Mouse (Mus musculus) liver, embryonic 16.5 days (tissue): ENCODE results near the gene Bcap29. TPM values are rescaled to one million over a fixed set of nuclear protein-coding genes. Genes with fewer than 3 reads are reported as not detected.

Source experiments
- ATAC-seq: fragments of 200-750 bp; cut with Nextera tagmentation; 2 replicates; pipeline ENCODE4 v1.8.0; 2017; ENCODE audit warnings: low read depth, mild to moderate bottlenecking, moderate number of reproducible peaks, moderate library complexity
- H3K27ac ChIP-seq: fragments of 300-500 bp; sonication (generic); 2 replicates; pipeline ENCODE4 v1.5.1; 2014; ENCODE audit warnings: mild to moderate bottlenecking, low read length
- H3K27me3 ChIP-seq: fragments of 300-500 bp; sonication (generic); 2 replicates; pipeline ENCODE4 v1.6.1; 2014; ENCODE audit warnings: low read depth, low read length, mixed read lengths; ENCODE audit not compliant: control insufficient read depth, insufficient read depth
- H3K36me3 ChIP-seq: fragments of 300-500 bp; sonication (generic); 2 replicates; pipeline ENCODE4 v1.6.1; 2014; ENCODE audit warnings: mild to moderate bottlenecking; ENCODE audit not compliant: control insufficient read depth, insufficient read depth
- H3K4me1 ChIP-seq: fragments of 300-500 bp; sonication (generic); 2 replicates; pipeline ENCODE4 v1.6.1; 2014; ENCODE audit warnings: low read depth, low read length, mixed read lengths; ENCODE audit not compliant: control insufficient read depth
- H3K4me2 ChIP-seq: fragments of 300-500 bp; sonication (generic); 2 replicates; pipeline ENCODE4 v1.6.1; 2014; ENCODE audit warnings: low read depth, low read length, mixed read lengths
- H3K4me3 ChIP-seq: fragments of 300-500 bp; sonication (generic); 2 replicates; pipeline ENCODE4 v1.5.1; 2014; ENCODE audit warnings: low read depth, mild to moderate bottlenecking, low read length
- H3K9ac ChIP-seq: fragments of 300-500 bp; sonication (generic); 2 replicates; pipeline ENCODE4 v1.6.1; 2014; ENCODE audit warnings: low read depth, low read length
- H3K9me3 ChIP-seq: fragments of 300-500 bp; sonication (generic); replicated peaks from 2 replicates; pipeline ENCODE4 v1.6.1; 2016; ENCODE audit warnings: low read length; ENCODE audit not compliant: control insufficient read depth
- WGBS: fragments of 180-500 bp; shearing (Covaris S2); extraction: QIAGEN DNeasy Blood & Tissue Kit; methylation state at CpG from one replicate; pipeline ENCODE4 v1.1.7; 2014; ENCODE audit not compliant: insufficient replicate concordance; 5-methylcytosine and 5-hydroxymethylcytosine counted together
- polyA plus RNA-seq: library from polyadenylated mRNA; unstranded; fragments of >200 nt; fragmentation: Nextera tagmentation; extraction: Ambion mirVana; gene quantifications from 2 replicates; pipeline ENCODE4 v1.2.1, GENCODE M21; 2015

The Bcap29 gene
- polyA plus RNA-seq = 18.3 and 18.6 TPM in 2 replicates

DNA sequence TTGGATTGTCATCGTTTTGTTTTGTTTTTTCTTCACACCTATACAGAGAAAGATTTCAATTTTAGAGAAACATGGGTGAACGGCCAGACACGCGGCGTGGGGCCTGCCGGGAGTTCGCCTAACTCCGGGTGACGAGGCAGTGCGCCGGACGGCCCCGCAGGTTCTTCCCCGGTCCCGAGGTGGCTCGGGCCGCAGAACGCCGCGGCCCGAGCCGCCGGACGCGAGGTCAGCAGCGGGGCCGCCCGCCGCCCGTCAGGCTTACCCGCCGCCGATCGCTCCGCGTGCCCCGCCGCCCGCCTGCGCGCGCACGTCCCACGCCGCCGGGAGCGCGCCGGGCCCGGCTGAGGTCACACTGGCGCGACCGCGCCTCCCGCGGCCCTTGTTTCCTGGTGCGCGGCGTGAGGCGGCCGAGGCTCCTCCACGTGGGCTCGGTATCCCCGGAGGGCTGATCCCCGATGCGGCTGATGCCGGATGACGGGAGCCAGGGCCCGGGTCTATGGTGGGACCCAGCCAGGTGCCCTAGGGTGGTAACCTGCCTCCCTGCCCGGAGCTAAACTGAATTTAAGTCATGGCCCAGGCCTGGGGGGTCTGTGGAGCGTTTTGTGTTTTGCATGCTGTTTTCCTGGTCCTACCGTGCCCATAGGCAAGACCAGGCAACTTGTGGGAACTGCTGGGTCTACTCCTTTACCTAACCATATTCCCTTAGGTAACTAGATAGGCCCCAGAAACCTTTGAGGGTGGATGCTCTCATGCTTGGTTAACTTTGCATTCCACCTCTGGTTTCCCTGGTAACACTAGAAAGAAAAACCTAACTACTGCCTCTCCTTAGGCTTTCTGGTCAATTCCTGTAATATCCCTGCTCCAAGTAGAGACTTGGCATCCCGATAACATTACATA is at the start of gene Bcap29:
Gene Bcap29, minus strand, starts transcription at position 316 of the 897 bp plus-strand sequence.
- H3K4me3 ChIP-seq = peak within 1 kb of the TSS; percentile 75
- no peaks in the 10 kb centered on the region for H3K9me3 ChIP-seq
- H3K9ac ChIP-seq = peak within 1 kb of the TSS; percentile 83
- peak within 1 kb of the TSS; percentile 50 for H3K27ac ChIP-seq
- no peaks in the 10 kb centered on the region for H3K36me3 ChIP-seq
- 2% methylated on average over 62 of the region's 73 CpGs for WGBS
- peaks cover 6% of the 10 kb centered on the region for H3K4me1 ChIP-seq
- H3K27me3 ChIP-seq = no peaks in the 10 kb centered on the region
- ATAC-seq = peak; percentile 97
- H3K4me2 ChIP-seq = peak within 1 kb of the TSS; percentile 95

DNA sequence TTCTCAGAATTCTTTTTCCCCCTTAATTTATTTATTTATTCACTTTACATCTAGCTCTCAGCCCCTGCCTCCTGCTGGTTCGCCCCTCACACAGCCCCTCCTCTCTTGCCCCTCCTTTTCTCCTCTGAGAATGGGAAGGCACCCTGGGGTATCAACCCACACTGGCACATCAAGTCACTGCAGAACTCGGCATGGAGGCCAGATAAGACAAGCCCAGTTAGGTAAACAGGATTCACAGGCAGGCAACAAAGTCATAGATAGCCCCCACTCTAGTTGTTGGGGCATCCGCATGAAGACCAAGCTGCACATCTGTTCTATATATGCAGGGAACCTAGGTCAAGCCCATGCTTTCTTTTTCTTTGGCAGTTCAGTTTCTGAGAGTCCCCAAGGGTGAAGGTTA is 32.7 kb upstream of the Bcap29 start:
- Histone ChIP-seq H3K4me1 (no peaks in the 10 kb centered on the region), H3K9me3 (no peaks in the 10 kb centered on the region), H3K9ac (no peak overlapping the region), H3K27me3 (no peaks in the 10 kb centered on the region), H3K4me2 (no peak overlapping the region), H3K27ac (no peak overlapping the region), H3K36me3 (no peaks in the 10 kb centered on the region), H3K4me3 (no peak overlapping the region)
- WGBS = 40% methylated on average over 3 of the region's 3 CpGs
- no peak for ATAC-seq

DNA sequence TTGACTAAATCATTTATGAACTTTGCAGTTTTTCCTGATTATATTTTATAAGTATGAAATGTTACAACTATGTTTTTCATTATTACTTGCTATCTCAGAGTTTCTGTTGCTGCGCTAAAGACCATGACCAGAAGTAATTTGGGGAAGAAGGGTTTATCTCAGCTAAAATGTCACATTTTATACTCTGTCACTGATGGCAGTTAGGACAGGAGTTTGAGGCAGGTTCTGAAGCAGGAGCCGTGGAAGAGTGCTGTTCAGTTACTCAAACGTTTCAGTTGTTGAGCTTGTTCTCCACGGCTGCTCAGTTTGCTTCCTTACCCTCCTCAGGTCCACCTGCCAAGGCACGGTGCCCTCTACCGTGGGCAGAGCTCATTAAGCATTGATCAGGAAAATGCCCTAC is 31.5 kb upstream of the Bcap29 start:
- WGBS = 71% methylated on average over 6 of the region's 6 CpGs
- Histone ChIP-seq H3K4me3 (no peak overlapping the region), H3K4me1 (no peaks in the 10 kb centered on the region), H3K36me3 (no peaks in the 10 kb centered on the region), H3K9ac (no peak overlapping the region), H3K9me3 (no peaks in the 10 kb centered on the region), H3K27me3 (no peaks in the 10 kb centered on the region), H3K27ac (no peak overlapping the region), H3K4me2 (no peak overlapping the region)
- no peak for ATAC-seq

DNA sequence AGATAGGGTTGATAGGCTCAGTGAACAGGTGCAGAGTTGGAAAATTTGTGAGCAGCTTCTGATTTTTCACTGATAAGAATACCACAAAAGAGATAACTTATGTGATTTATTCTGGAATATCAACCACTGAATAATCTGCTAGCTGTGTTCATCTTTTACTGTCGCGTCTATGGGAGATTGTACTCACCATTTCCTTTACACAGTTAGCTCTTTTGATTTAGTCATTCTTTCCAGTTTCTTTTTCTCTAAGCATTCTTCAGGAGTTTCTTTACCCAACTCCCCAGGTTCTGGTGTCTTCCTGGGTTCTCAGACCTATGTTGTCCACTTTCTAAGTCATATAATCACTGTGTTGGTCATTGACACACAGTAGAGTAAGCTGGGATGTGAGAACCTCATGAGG is 22.4 kb upstream of the Bcap29 start:
- WGBS = 76% methylated on average over 2 of the region's 2 CpGs
- Histone ChIP-seq H3K4me2 (no peak overlapping the region), H3K4me1 (peaks cover 6% of the 10 kb centered on the region), H3K27me3 (no peaks in the 10 kb centered on the region), H3K9me3 (no peaks in the 10 kb centered on the region), H3K27ac (no peak overlapping the region), H3K4me3 (no peak overlapping the region), H3K36me3 (no peaks in the 10 kb centered on the region), H3K9ac (no peak overlapping the region)
- ATAC-seq = no peak

DNA sequence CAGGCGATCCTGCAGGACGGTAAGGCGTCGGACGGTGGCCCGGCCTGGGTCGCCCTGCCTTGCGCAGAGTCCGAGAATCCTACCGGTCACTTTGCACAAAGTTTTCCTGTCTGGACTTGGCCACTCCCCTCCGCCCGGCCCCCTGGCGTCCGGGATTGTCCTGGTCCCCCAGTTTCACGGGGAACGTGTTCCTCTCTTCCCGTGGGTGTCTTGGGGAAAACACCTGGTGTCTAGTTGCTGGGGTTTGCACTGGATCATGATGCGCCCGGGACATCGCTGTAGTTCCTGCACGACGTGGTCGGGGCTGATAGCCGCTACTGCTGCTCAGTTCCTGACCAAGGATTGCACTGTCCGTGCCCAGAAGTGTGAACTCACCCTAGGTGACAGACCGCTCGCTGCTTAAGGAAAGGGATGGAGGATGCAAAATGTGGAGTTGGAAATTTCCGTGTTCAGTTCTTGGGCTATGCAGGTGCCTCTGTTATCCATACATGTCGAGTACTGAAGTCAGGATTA is 20.6 kb upstream of the Bcap29 start:
- Histone ChIP-seq H3K27me3 (no peaks in the 10 kb centered on the region), H3K4me2 (peak overlapping the region; percentile 80), H3K4me1 (peaks cover 6% of the 10 kb centered on the region), H3K27ac (peak overlapping the region; percentile 74), H3K36me3 (no peaks in the 10 kb centered on the region), H3K9ac (peak overlapping the region; percentile 80), H3K9me3 (no peaks in the 10 kb centered on the region), H3K4me3 (peak overlapping the region; percentile 92)
- WGBS = under 1% methylated on average over 29 of the region's 29 CpGs
- ATAC-seq = peak; percentile 68

DNA sequence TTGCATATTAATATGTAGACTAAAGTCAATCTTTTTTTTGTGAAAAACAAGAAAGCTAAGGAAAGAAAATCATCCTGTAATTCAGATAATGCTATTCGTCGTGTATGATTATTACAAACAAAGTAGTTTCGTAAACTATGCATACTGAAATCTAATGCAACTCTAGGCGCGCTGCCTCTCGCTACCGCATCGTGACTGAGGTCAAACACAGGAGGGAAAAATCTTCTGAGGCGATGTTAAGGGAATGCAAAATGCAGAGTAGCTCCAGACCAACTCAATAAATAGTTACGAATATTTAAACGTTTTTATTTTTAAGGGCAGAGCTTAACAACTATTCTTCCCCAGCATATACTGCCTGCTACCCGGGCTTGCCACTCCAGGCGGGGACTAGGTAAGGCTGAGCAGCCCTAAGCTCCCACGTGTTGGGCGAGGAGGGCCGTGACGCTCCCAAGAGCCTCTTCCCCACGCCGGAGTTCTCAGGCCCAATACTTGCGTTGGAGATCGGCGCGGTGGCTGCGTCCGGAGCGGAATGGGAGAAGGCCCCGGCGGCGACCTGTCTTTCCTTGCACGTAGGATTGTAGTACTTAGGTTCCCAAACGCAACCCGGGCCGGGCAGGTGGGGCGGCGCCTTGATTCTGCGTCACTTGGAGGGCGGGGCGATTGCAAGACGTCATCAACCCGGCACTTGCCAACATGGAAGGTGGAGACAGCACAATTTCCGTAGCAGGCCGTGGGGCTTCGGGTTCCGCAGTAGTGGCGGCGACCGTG is 19.9 kb upstream of the Bcap29 start, which contains the start of the genes Dus4l and Cog5:
Gene Dus4l, minus strand, starts transcription at position 630 of the 768 bp plus-strand sequence.
Gene Cog5, plus strand, starts transcription at position 673 of the 768 bp plus-strand sequence.
- WGBS = under 1% methylated on average over 47 of the region's 47 CpGs
- H3K4me3 ChIP-seq = peak within 1 kb of the TSS; percentile 92
- H3K9ac ChIP-seq = peak within 1 kb of the TSS; percentile 80
- peak; percentile 95 for ATAC-seq
- no peaks in the 10 kb centered on the region for H3K9me3 ChIP-seq
- peak within 1 kb of the TSS; percentile 80 for H3K4me2 ChIP-seq
- peak within 1 kb of the TSS; percentile 74 for H3K27ac ChIP-seq
- no peaks in the 10 kb centered on the region for H3K27me3 ChIP-seq
- H3K36me3 ChIP-seq = no peaks in the 10 kb centered on the region
- peaks cover 6% of the 10 kb centered on the region for H3K4me1 ChIP-seq

DNA sequence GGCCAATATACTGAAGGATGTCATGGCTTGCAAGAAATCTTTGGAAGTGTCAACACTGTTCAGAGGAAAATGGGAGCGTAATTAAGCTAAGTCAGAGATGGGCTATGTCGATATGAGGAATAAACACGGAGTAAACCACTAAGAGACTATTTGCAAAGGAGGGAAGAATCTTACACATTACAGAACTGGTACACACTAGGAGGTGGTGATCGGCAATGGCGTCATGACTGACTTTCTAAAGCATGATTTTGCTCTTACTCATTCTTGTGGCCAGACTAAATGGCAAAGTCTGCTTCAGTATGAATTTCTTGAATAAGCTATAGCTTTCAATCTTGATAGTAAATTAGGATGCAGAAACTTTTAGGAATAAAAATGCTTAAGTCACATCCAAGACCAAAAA is 19.2 kb upstream of the Bcap29 start:
- Histone ChIP-seq H3K4me1 (peaks cover 6% of the 10 kb centered on the region), H3K4me2 (peak overlapping the region; percentile 80), H3K27me3 (no peaks in the 10 kb centered on the region), H3K36me3 (no peaks in the 10 kb centered on the region), H3K9me3 (no peaks in the 10 kb centered on the region), H3K27ac (no peak overlapping the region), H3K9ac (no peak overlapping the region; the same call in 1 of the 2 replicates), H3K4me3 (0 out of 2 replicates have a peak overlapping the region, but pooled peaks have one; percentile 11)
- no peak for ATAC-seq
- WGBS = 58% methylated on average over 5 of the region's 5 CpGs

DNA sequence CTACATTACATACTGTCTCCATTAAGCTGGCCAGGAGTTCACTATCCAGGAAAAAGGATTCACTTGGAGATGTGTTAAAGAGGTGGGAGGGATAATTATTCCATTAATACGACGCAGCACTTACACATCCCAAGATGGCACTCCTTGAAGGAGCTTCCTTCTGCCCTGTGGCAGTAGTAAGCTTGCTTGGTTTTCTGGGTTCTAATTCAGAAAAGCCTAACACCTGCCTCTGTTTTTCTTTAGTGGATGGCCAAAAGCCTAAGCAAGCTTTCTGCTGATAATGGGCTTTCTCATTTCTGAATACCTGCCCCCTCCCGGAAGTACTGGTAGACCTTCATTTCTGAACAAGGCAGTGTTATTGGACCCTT is 766 bp upstream of the Bcap29 start:
- 90% methylated on average over 3 of the region's 3 CpGs for WGBS
- H3K4me3 ChIP-seq = no peak overlapping the region; the same call in 1 of the 2 replicates
- H3K9ac ChIP-seq = peak overlapping the region; percentile 83
- peak overlapping the region; percentile 95 for H3K4me2 ChIP-seq
- no peaks in the 10 kb centered on the region for H3K9me3 ChIP-seq
- no peak for ATAC-seq
- H3K27me3 ChIP-seq = no peaks in the 10 kb centered on the region
- H3K4me1 ChIP-seq = peaks cover 6% of the 10 kb centered on the region
- H3K36me3 ChIP-seq = no peaks in the 10 kb centered on the region
- no peak overlapping the region for H3K27ac ChIP-seq
